Mouse (Mus musculus): ENCODE data around the gene Ube2dnl2.

Gene Ube2dnl2

GRCm38 (mm10) chrX:114907282-114907681, at the start of gene Ube2dnl2:
Gene Ube2dnl2, plus strand, starts transcription at chrX:114907582.
- DNase-seq = no peak

- no peak for DNase-seq
Measured at GRCm38 (mm10) chrX:114895489-114895888, 11.9 kb upstream of the Ube2dnl2 start.

GRCm38 (mm10) chrX:114897506-114897905, 9.9 kb upstream of the Ube2dnl2 start:
- DNase-seq = no peak

GRCm38 (mm10) chrX:114903391-114903790, 4.0 kb upstream of the Ube2dnl2 start:
- DNase-seq = no peak

DNA sequence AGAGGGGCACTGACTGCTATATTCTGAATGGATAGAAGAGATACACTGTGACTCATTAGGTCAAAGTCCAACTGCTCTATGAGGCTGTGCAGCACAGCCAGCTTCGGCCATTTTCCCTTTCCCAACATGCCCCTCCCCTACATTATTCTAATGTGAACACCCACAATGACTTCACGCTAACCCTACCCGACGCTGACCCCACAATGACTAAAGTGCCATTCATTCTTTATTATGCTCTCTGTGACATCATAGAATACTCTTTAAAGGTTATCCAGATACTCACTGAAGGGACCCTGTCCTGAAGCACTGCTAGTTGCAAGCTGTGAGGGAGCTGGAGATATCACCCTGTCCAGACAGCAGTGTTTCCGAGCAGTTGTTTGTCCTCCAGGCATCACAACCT, 2.7 kb upstream of the Ube2dnl2 start, which contains the start of gene Ube2dnl1:
Gene Ube2dnl1, plus strand, starts transcription at position 301 of the 400 bp plus-strand sequence.
- DNase-seq = no peak

DNA sequence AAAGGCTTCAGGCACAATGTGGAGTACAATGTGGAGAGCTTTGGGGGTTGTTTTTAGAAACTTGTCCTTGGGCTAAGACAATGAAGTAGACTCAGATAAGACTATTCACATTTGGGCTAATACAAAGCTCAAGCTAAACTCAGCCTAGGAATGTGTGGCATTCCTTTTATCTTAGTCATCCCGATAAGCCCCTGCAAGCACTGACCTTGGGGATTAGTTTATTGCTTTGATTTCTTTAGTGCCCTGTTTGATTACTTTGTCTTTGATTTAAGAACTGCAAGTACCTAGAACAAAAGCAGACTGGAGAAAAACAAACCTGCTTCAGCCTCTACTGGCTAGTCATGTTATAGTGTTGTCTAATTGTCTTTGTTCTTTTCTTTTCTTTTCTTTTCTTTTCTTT, 47.7 kb downstream of the Ube2dnl2 start:
- DNase-seq = no peak
